Mouse (Mus musculus) small intestine, adult 2 months (tissue): ENCODE measurements around the gene Fgfrl1. TPM values are rescaled to one million over a fixed set of nuclear protein-coding genes. Genes with fewer than 3 reads are reported as not detected.

Experiments used
- H3K27ac ChIP-seq: fragments of 200-500 bp; 2 replicates; pipeline ENCODE4 v1.5.1; 2012; ENCODE audit warnings: low read depth, low read length, control low read depth, inconsistent platforms; ENCODE audit not compliant: insufficient read depth
- H3K27me3 ChIP-seq: fragments of 200-500 bp; 2 replicates; pipeline ENCODE4 v1.6.1; 2012; ENCODE audit warnings: mild to moderate bottlenecking, moderate library complexity, low read length, inconsistent platforms; ENCODE audit not compliant: control insufficient read depth, insufficient read depth
- H3K36me3 ChIP-seq: fragments of 200-500 bp; 2 replicates; pipeline ENCODE4 v1.6.1; 2012; ENCODE audit warnings: mild to moderate bottlenecking, low read length, control low read depth, inconsistent platforms; ENCODE audit not compliant: control insufficient read depth, insufficient read depth
- H3K4me1 ChIP-seq: fragments of 200-500 bp; 2 replicates; pipeline ENCODE4 v1.6.1; 2012; ENCODE audit warnings: low read length, inconsistent platforms, mixed read lengths; ENCODE audit not compliant: control insufficient read depth, insufficient read depth, insufficient read length
- H3K4me3 ChIP-seq: fragments of 200-500 bp; 2 replicates; pipeline ENCODE4 v1.5.1; 2012; ENCODE audit warnings: low read depth, mild to moderate bottlenecking, control low read depth, inconsistent platforms, low read length, moderate library complexity
- CTCF ChIP-seq: fragments of 200-500 bp; IDR thresholded peaks from 2 replicates; pipeline ENCODE4 v1.5.1; 2012; ENCODE audit warnings: low read depth, mild to moderate bottlenecking, control low read depth, inconsistent platforms, low read length, moderate library complexity, mixed read lengths; ENCODE audit not compliant: insufficient replicate concordance, insufficient read length; ENCODE audit errors: extremely low read depth
- POLR2A ChIP-seq: fragments of 200-500 bp; IDR thresholded peaks from 2 replicates; pipeline ENCODE4 v1.6.1; 2012; ENCODE audit warnings: low read depth, mild to moderate bottlenecking, control low read depth, inconsistent platforms, low read length, moderate library complexity
- WGBS: fragments of 180-500 bp; shearing (Covaris S2); methylation state at CpG from one replicate; pipeline ENCODE4 v1.1.7; 2018; 5-methylcytosine and 5-hydroxymethylcytosine counted together
- polyA plus RNA-seq: library from polyadenylated mRNA; depleted of rRNA; stranded (reverse); fragments of >200 nt; gene quantifications from 2 replicates; pipeline ENCODE4 v1.2.3, GENCODE M21; 2012

Gene Fgfrl1
- polyA plus RNA-seq, 1 experiment = 34.1 TPM

DNA sequence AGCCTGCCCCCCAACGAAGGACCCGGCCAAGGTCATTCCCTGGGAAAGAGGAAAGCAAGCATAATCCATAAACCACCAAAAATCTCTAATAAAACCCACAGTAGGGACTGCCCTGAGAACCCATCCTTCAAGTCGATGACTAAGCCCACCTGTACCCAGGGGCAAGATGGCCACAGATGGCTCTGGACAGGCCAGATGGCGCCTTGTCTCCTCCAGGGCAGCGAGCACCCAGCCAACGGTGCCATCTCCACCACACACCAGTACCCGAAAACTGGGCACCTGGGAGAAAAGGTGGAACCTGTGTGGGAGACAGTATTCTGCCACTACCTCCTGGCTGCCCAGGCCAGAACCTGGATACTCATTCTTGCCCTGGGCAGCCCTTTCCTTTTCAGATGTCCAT lies 41.8 kb upstream of the Fgfrl1 start:
- Histone ChIP-seq H3K4me1 (peaks cover 12% of the 10 kb centered on the region; the same call in 1 of the 2 replicates), H3K36me3 (peaks cover 85% of the 10 kb centered on the region), H3K27me3 (no peaks in the 10 kb centered on the region), H3K4me3 (no peak overlapping the region), H3K27ac (no peak overlapping the region)
- no peak for TF ChIP-seq CTCF
- TF ChIP-seq POLR2A = no peak
- WGBS = 89% methylated on average over 7 of the region's 7 CpGs

DNA sequence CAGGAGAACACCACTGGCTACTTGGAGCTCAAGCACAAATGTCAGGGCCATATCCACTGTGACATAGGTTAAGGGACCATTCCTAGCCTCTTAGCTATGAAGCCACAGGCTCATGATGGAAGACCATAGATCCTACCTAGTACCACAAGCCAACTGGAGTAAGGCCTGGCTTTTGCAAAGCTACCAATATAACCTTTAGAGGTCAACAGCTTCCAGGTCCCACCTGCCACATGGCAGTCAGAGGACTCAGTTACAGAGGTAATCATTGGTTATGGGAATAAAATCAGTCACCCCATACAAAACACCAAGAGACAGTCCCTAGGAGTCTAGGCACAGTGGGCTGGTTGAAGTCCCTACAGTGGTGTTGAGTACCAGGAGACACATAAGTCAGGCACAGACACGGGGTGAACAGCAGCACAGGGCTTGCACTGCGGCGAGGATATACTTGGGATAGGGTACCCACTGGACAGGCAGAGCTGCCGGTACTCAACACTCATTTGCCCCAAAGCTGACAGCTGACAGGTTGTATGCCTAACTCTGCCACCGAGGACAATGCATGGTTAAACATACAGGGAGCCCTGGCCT lies 41.0 kb upstream of the Fgfrl1 start:
- 80% methylated on average over 5 of the region's 5 CpGs for WGBS
- no peak for TF ChIP-seq CTCF
- no peak for TF ChIP-seq POLR2A
- H3K27ac ChIP-seq = no peak overlapping the region
- peaks cover 89% of the 10 kb centered on the region for H3K36me3 ChIP-seq
- H3K4me3 ChIP-seq = no peak overlapping the region
- peaks cover 12% of the 10 kb centered on the region; the same call in 1 of the 2 replicates for H3K4me1 ChIP-seq
- H3K27me3 ChIP-seq = no peaks in the 10 kb centered on the region

DNA sequence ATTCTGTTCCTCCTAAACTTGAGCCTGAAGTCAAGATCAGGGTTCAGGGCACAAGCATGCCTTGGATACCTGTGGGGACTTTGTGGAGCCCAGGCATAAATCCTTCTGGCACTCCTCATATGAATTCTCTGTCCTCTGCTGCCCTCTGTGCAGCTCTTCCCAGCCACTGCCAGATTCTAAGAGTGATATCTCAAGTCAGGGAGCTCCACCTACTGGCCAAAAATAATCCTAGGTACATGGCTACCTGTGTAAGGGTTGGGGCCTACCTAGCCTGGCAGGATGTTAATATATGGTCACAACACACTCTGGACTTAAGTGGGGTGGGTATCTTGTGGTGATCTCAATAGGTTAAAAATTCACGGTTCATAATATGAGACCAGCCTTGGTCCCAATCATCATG lies 40.4 kb upstream of the Fgfrl1 start:
- Histone ChIP-seq H3K4me1 (peaks cover 12% of the 10 kb centered on the region; the same call in 1 of the 2 replicates), H3K36me3 (peaks cover 92% of the 10 kb centered on the region), H3K27ac (no peak overlapping the region), H3K27me3 (no peaks in the 10 kb centered on the region), H3K4me3 (no peak overlapping the region)
- TF ChIP-seq POLR2A (no peak), CTCF (peak; percentile 59; the same call in 1 of the 2 replicates)
- WGBS = 58% methylated on average over 1 of the region's 1 CpGs

DNA sequence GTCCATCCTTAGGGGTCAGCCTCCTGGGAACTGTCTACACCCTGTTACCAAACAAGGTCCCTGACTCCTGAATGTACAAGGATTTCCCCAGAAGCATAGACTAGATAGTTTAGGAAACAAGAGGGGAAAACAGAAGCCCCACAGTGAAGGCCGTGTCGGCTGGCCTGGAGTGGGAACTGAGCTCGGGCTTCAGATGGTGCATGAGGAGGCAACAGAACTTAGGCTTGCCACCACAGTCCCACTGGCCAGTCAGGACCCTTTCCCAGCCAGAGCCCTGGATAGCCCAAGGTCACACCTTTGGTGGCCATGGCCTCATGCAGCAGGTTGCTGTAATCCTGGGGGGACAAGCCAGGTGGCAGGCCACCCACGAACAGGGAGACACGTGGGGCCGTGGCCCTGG lies 38.8 kb upstream of the Fgfrl1 start:
- H3K4me1 ChIP-seq = peaks cover 17% of the 10 kb centered on the region; the same call in 1 of the 2 replicates
- H3K27ac ChIP-seq = no peak overlapping the region
- peaks cover 92% of the 10 kb centered on the region for H3K36me3 ChIP-seq
- TF ChIP-seq CTCF (no peak), POLR2A (no peak)
- H3K4me3 ChIP-seq = no peak overlapping the region
- WGBS = 95% methylated on average over 6 of the region's 6 CpGs
- no peaks in the 10 kb centered on the region for H3K27me3 ChIP-seq

DNA sequence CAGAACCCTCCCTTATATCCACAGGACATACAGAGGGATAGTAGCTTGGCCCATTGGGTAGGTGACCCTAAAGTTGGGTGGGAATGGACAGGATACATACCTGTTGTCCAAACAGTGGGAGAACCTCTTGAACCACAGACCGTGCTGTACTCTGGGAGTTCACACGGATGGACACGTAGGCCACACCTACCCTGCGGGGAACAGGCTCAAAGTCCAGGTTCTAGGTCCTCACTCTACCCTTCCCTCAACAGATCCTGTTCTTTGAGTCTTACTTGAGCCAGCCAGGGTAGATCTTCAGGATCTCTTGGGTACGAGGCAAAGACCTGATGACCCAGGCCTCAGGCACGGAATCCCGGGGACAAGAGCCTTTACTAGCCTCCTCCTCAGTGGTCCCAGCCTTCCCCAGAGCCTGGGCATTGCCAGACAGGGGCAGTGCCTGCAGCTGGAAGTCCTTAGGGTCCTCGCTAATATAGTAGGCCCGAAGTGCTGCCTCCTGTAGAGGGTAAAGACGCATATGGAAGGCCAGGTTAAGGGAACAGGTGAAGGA lies 37.7 kb upstream of the Fgfrl1 start:
- no peak for TF ChIP-seq POLR2A
- no peak for TF ChIP-seq CTCF
- H3K27me3 ChIP-seq = no peaks in the 10 kb centered on the region
- WGBS = 62% methylated on average over 10 of the region's 10 CpGs
- H3K4me1 ChIP-seq = peaks cover 21% of the 10 kb centered on the region; the same call in 1 of the 2 replicates
- H3K36me3 ChIP-seq = peaks cover 81% of the 10 kb centered on the region
- no peak overlapping the region for H3K4me3 ChIP-seq
- H3K27ac ChIP-seq = peak overlapping the region; percentile 56

DNA sequence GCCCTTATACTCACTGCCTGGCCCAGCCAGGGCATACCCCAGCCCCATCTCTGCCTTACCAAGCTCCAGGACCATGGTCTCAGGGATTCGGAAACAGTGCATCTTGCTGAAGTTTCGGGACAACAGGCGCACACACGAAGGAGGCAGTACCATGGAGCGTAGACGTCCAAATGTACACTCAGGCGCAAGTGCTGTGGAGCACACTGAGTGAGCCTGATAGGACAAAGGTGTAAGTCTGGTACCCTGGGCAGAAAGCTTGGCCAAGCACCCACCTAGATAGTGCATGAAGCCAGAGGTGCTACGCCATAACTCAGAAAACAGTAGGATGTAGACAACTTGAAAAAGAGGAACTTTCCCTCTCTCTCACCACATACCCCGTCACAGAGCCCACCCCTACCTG lies 36.8 kb upstream of the Fgfrl1 start:
- 97% methylated on average over 9 of the region's 9 CpGs for WGBS
- Histone ChIP-seq H3K36me3 (peaks cover 73% of the 10 kb centered on the region), H3K4me1 (peaks cover 23% of the 10 kb centered on the region), H3K4me3 (no peak overlapping the region), H3K27me3 (no peaks in the 10 kb centered on the region), H3K27ac (no peak overlapping the region)
- TF ChIP-seq CTCF (no peak), POLR2A (no peak)

DNA sequence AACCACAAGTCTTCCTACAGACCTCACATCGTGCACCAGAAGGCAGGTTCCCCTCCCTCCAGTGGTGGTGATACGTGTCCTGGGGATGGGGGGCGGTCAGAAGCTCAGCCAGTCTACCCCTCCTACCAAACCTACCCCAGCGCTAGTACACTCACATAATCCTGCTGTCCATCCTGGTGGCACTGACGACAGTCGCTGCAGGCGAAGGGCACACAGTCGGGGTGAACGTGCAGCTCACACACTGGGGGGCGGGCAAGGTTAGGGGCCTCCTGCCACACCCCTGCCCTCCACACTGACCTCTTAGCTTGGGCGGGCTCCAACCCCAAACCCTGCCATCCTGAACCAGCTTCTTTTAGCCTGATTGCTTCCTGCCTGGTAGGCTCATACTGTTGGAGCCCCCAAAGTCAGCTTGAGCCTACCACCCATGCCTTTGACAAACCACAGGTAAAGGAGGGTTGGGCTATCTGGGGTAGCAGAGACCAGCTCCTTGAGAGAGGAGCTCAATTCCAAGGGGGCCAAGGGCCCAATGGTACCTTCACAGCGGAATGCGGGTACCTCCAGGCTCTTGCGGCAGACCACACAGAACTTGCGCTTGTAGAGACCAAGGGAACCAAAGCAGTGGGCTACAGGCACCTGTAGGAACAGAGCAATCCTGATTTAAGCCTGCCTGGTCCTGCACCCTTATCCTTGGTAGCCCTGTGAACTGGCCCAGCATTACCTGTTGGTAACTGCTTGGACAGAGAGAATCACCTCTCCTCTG lies 36.1 kb upstream of the Fgfrl1 start:
- peaks cover 23% of the 10 kb centered on the region for H3K4me1 ChIP-seq
- H3K4me3 ChIP-seq = no peak overlapping the region
- TF ChIP-seq CTCF = no peak
- TF ChIP-seq POLR2A = no peak
- peaks cover 68% of the 10 kb centered on the region for H3K36me3 ChIP-seq
- H3K27me3 ChIP-seq = no peaks in the 10 kb centered on the region
- 95% methylated on average over 15 of the region's 15 CpGs for WGBS
- H3K27ac ChIP-seq = no peak overlapping the region
